Mouse (Mus musculus): ENCODE data around the gene Rassf7. TPM values are rescaled to one million over a fixed set of nuclear protein-coding genes. Genes with fewer than 3 reads are reported as not detected.

Gene Rassf7
- polyA plus RNA-seq, 1 experiment from 2014 or later = 47.4 TPM

GRCm38 (mm10) chr7:141216894-141217293 is 1.2 kb downstream of the Rassf7 start:
- Histone ChIP-seq H3K27ac (ENCODE audit: low read depth, low read length) (no peak overlapping the region), H3K4me3 (ENCODE audit: low read depth, low read length) (peak overlapping the region; percentile 63), H3K4me2 (ENCODE audit: low read depth, low read length, severe bottlenecking) (peak overlapping the region; percentile 73; the same call in 1 of the 2 replicates), H3K9ac (ENCODE audit: low read length) (no peak overlapping the region), H3K4me1 (replicated peaks; ENCODE audit: control insufficient read depth, insufficient read depth, low read length) (peaks cover 20% of the 10 kb centered on the region), H3K27me3 (ENCODE audit: control insufficient read depth, insufficient read depth, low read length) (no peaks in the 10 kb centered on the region), H3K36me3 (ENCODE audit: control insufficient read depth, insufficient read depth, low read length) (no peaks in the 10 kb centered on the region), H3K9me3 (ENCODE audit: control insufficient read depth, low read length) (no peaks in the 10 kb centered on the region)
- peak; percentile 51 for DNase-seq (ENCODE audit: low spot score)
- WGBS = 88% methylated on average over 11 of the region's 11 CpGs
- ATAC-seq (replicated peaks; ENCODE audit: low FRiP score) = no peak

- Histone ChIP-seq H3K27me3 (ENCODE audit: control insufficient read depth, insufficient read depth, low read length) (no peaks in the 10 kb centered on the region), H3K9ac (ENCODE audit: low read length) (no peak overlapping the region), H3K4me1 (replicated peaks; ENCODE audit: control insufficient read depth, insufficient read depth, low read length) (peaks cover 25% of the 10 kb centered on the region), H3K9me3 (ENCODE audit: control insufficient read depth, low read length) (no peaks in the 10 kb centered on the region), H3K4me2 (ENCODE audit: low read depth, low read length, severe bottlenecking) (no peak overlapping the region), H3K4me3 (ENCODE audit: low read depth, low read length) (no peak overlapping the region), H3K27ac (ENCODE audit: low read depth, low read length) (no peak overlapping the region), H3K36me3 (ENCODE audit: control insufficient read depth, insufficient read depth, low read length) (no peaks in the 10 kb centered on the region)
- DNase-seq (ENCODE audit: low spot score) (no peak), ATAC-seq (replicated peaks; ENCODE audit: low FRiP score) (no peak)
- WGBS = 91% methylated on average over 17 of the region's 17 CpGs
Measured at GRCm38 (mm10) chr7:141217343-141218013, 1.8 kb downstream of the Rassf7 start.

GRCm38 (mm10) chr7:141218141-141218540 is 2.5 kb downstream of the Rassf7 start:
- peaks cover 29% of the 10 kb centered on the region for H3K4me1 ChIP-seq (replicated peaks; ENCODE audit: control insufficient read depth, insufficient read depth, low read length)
- no peaks in the 10 kb centered on the region for H3K9me3 ChIP-seq (ENCODE audit: control insufficient read depth, low read length)
- WGBS = 76% methylated on average over 3 of the region's 3 CpGs
- ATAC-seq (replicated peaks; ENCODE audit: low FRiP score) (no peak), DNase-seq (ENCODE audit: low spot score) (no peak)
- H3K9ac ChIP-seq (ENCODE audit: low read length) = no peak overlapping the region
- H3K36me3 ChIP-seq (ENCODE audit: control insufficient read depth, insufficient read depth, low read length) = no peaks in the 10 kb centered on the region
- no peak overlapping the region for H3K4me2 ChIP-seq (ENCODE audit: low read depth, low read length, severe bottlenecking)
- H3K27me3 ChIP-seq (ENCODE audit: control insufficient read depth, insufficient read depth, low read length) = no peaks in the 10 kb centered on the region
- no peak overlapping the region for H3K4me3 ChIP-seq (ENCODE audit: low read depth, low read length)
- H3K27ac ChIP-seq (ENCODE audit: low read depth, low read length) = no peak overlapping the region

GRCm38 (mm10) chr7:141218557-141219133 is 3.0 kb downstream of the Rassf7 start:
- no peak overlapping the region for H3K27ac ChIP-seq (ENCODE audit: low read depth, low read length)
- no peak for ATAC-seq (replicated peaks; ENCODE audit: low FRiP score)
- no peak overlapping the region for H3K4me3 ChIP-seq (ENCODE audit: low read depth, low read length)
- WGBS = 87% methylated on average over 5 of the region's 5 CpGs
- H3K9me3 ChIP-seq (ENCODE audit: control insufficient read depth, low read length) = no peaks in the 10 kb centered on the region
- H3K36me3 ChIP-seq (ENCODE audit: control insufficient read depth, insufficient read depth, low read length) = no peaks in the 10 kb centered on the region
- H3K9ac ChIP-seq (ENCODE audit: low read length) = no peak overlapping the region
- H3K4me1 ChIP-seq (replicated peaks; ENCODE audit: control insufficient read depth, insufficient read depth, low read length) = peaks cover 29% of the 10 kb centered on the region
- no peak overlapping the region for H3K4me2 ChIP-seq (ENCODE audit: low read depth, low read length, severe bottlenecking)
- H3K27me3 ChIP-seq (ENCODE audit: control insufficient read depth, insufficient read depth, low read length) = no peaks in the 10 kb centered on the region
- no peak for DNase-seq (ENCODE audit: low spot score)

GRCm38 (mm10) chr7:141219558-141220099 is 4.0 kb downstream of the Rassf7 start:
- no peak overlapping the region for H3K4me2 ChIP-seq (ENCODE audit: low read depth, low read length, severe bottlenecking)
- H3K27ac ChIP-seq (ENCODE audit: low read depth, low read length) = no peak overlapping the region
- ATAC-seq (replicated peaks; ENCODE audit: low FRiP score) = no peak
- H3K36me3 ChIP-seq (ENCODE audit: control insufficient read depth, insufficient read depth, low read length) = no peaks in the 10 kb centered on the region
- no peak overlapping the region for H3K4me3 ChIP-seq (ENCODE audit: low read depth, low read length)
- DNase-seq (ENCODE audit: low spot score) = no peak
- no peaks in the 10 kb centered on the region for H3K9me3 ChIP-seq (ENCODE audit: control insufficient read depth, low read length)
- 96% methylated on average over 1 of the region's 1 CpGs for WGBS
- no peak overlapping the region for H3K9ac ChIP-seq (ENCODE audit: low read length)
- no peaks in the 10 kb centered on the region for H3K27me3 ChIP-seq (ENCODE audit: control insufficient read depth, insufficient read depth, low read length)
- peaks cover 25% of the 10 kb centered on the region for H3K4me1 ChIP-seq (replicated peaks; ENCODE audit: control insufficient read depth, insufficient read depth, low read length)

- peak overlapping the region; percentile 89; the same call in 1 of the 2 replicates for H3K4me2 ChIP-seq (ENCODE audit: low read depth, low read length, severe bottlenecking)
- ATAC-seq (replicated peaks; ENCODE audit: low FRiP score) = no peak
- H3K27me3 ChIP-seq (ENCODE audit: control insufficient read depth, insufficient read depth, low read length) = no peaks in the 10 kb centered on the region
- no peak overlapping the region for H3K4me3 ChIP-seq (ENCODE audit: low read depth, low read length)
- peaks cover 21% of the 10 kb centered on the region for H3K4me1 ChIP-seq (replicated peaks; ENCODE audit: control insufficient read depth, insufficient read depth, low read length)
- H3K36me3 ChIP-seq (ENCODE audit: control insufficient read depth, insufficient read depth, low read length) = no peaks in the 10 kb centered on the region
- H3K27ac ChIP-seq (ENCODE audit: low read depth, low read length) = no peak overlapping the region
- 72% methylated on average over 1 of the region's 1 CpGs for WGBS
- H3K9ac ChIP-seq (ENCODE audit: low read length) = no peak overlapping the region
- DNase-seq (ENCODE audit: low spot score) = no peak
- H3K9me3 ChIP-seq (ENCODE audit: control insufficient read depth, low read length) = no peaks in the 10 kb centered on the region
Measured at GRCm38 (mm10) chr7:141220377-141220776, 4.7 kb downstream of the Rassf7 start.

- no peaks in the 10 kb centered on the region for H3K27me3 ChIP-seq (ENCODE audit: control insufficient read depth, insufficient read depth, low read length)
- ATAC-seq (replicated peaks; ENCODE audit: low FRiP score) (peak; percentile 96), DNase-seq (ENCODE audit: low spot score) (peak; percentile 100)
- H3K4me2 ChIP-seq (ENCODE audit: low read depth, low read length, severe bottlenecking) = peak overlapping the region; percentile 89
- H3K4me1 ChIP-seq (replicated peaks; ENCODE audit: control insufficient read depth, insufficient read depth, low read length) = peaks cover 18% of the 10 kb centered on the region
- peak overlapping the region; percentile 69 for H3K9ac ChIP-seq (ENCODE audit: low read length)
- no peaks in the 10 kb centered on the region for H3K9me3 ChIP-seq (ENCODE audit: control insufficient read depth, low read length)
- 2% methylated on average over 44 of the region's 44 CpGs for WGBS
- peak overlapping the region; percentile 73 for H3K27ac ChIP-seq (ENCODE audit: low read depth, low read length)
- no peaks in the 10 kb centered on the region for H3K36me3 ChIP-seq (ENCODE audit: control insufficient read depth, insufficient read depth, low read length)
- peak overlapping the region; percentile 46 for H3K4me3 ChIP-seq (ENCODE audit: low read depth, low read length)
Measured at GRCm38 (mm10) chr7:141221249-141222125, 5.8 kb downstream of the Rassf7 start.

- peak overlapping the region; percentile 89; the same call in 1 of the 2 replicates for H3K4me2 ChIP-seq (ENCODE audit: low read depth, low read length, severe bottlenecking)
- ATAC-seq (replicated peaks; ENCODE audit: low FRiP score) = no peak
- H3K9me3 ChIP-seq (ENCODE audit: control insufficient read depth, low read length) = no peaks in the 10 kb centered on the region
- H3K4me3 ChIP-seq (ENCODE audit: low read depth, low read length) = peak overlapping the region; percentile 17
- H3K9ac ChIP-seq (ENCODE audit: low read length) = peak overlapping the region; percentile 35
- no peaks in the 10 kb centered on the region for H3K27me3 ChIP-seq (ENCODE audit: control insufficient read depth, insufficient read depth, low read length)
- no peak for DNase-seq (ENCODE audit: low spot score)
- H3K27ac ChIP-seq (ENCODE audit: low read depth, low read length) = peak overlapping the region; percentile 70
- H3K36me3 ChIP-seq (ENCODE audit: control insufficient read depth, insufficient read depth, low read length) = no peaks in the 10 kb centered on the region
- peaks cover 13% of the 10 kb centered on the region for H3K4me1 ChIP-seq (replicated peaks; ENCODE audit: control insufficient read depth, insufficient read depth, low read length)
- 12% methylated on average over 8 of the region's 8 CpGs for WGBS
Measured at GRCm38 (mm10) chr7:141222126-141222467, 6.4 kb downstream of the Rassf7 start.
